Mouse (Mus musculus): ENCODE measurements around the gene Pptc7.

The Pptc7 gene

GRCm38 (mm10) chr5:122267899-122268298 lies 16.3 kb upstream of the Pptc7 start:
- peak; percentile 82 for DNase-seq

GRCm38 (mm10) chr5:122268858-122269604 lies 15.1 kb upstream of the Pptc7 start:
- DNase-seq, result no peak

- no peak for DNase-seq
Observed at GRCm38 (mm10) chr5:122272821-122273220, 11.3 kb upstream of the Pptc7 start.

- peak; percentile 91 for DNase-seq
Observed at GRCm38 (mm10) chr5:122274785-122275184, 9.4 kb upstream of the Pptc7 start.

GRCm38 (mm10) chr5:122278946-122279345 lies 5.2 kb upstream of the Pptc7 start:
- DNase-seq, result no peak

- no peak for DNase-seq
Observed at GRCm38 (mm10) chr5:122279799-122280421, 4.3 kb upstream of the Pptc7 start.

GRCm38 (mm10) chr5:122280422-122280826 lies 3.7 kb upstream of the Pptc7 start:
- no peak for DNase-seq

GRCm38 (mm10) chr5:122280827-122281462 lies 3.2 kb upstream of the Pptc7 start:
- DNase-seq, result no peak

GRCm38 (mm10) chr5:122283828-122284182 lies 360 bp upstream of the Pptc7 start:
- no peak for DNase-seq

- peak; percentile 82 for DNase-seq
Observed at GRCm38 (mm10) chr5:122285029-122285766, 1.0 kb downstream of the Pptc7 start.

GRCm38 (mm10) chr5:122285767-122286150 lies 1.6 kb downstream of the Pptc7 start:
- DNase-seq, result no peak

- DNase-seq, result peak; percentile 63
Observed at GRCm38 (mm10) chr5:122286191-122286590, 2.0 kb downstream of the Pptc7 start.

GRCm38 (mm10) chr5:122287026-122287425 lies 2.9 kb downstream of the Pptc7 start:
- DNase-seq, result no peak

GRCm38 (mm10) chr5:122288147-122288811 lies 4.1 kb downstream of the Pptc7 start:
- peak; percentile 54 for DNase-seq

- peak; percentile 65 for DNase-seq
Observed at GRCm38 (mm10) chr5:122291149-122291548, 7.0 kb downstream of the Pptc7 start.

- peak; percentile 52 for DNase-seq
Observed at GRCm38 (mm10) chr5:122291553-122292339, 7.6 kb downstream of the Pptc7 start.

GRCm38 (mm10) chr5:122293131-122293530 lies 9.0 kb downstream of the Pptc7 start:
- no peak for DNase-seq

GRCm38 (mm10) chr5:122294219-122294735 lies 10.1 kb downstream of the Pptc7 start:
- peak; percentile 44 for DNase-seq

GRCm38 (mm10) chr5:122295113-122295935 lies 11.2 kb downstream of the Pptc7 start:
- peak; percentile 70 for DNase-seq

- DNase-seq, result no peak
Observed at GRCm38 (mm10) chr5:122300071-122300518, 15.9 kb downstream of the Pptc7 start.
